Mouse (Mus musculus) liver, postnatal 0 days (tissue): ENCODE results near the gene H3f3b.

Experiments used
- CTCF ChIP-seq: sonication (generic); IDR thresholded peaks from 2 replicates; pipeline ENCODE4 v1.5.1; 2016; ENCODE audit warnings: antibody characterized with exemption, low read depth
- EP300 ChIP-seq: IDR thresholded peaks from 2 replicates; pipeline ENCODE4 v1.6.1; 2016; ENCODE audit warnings: antibody characterized with exemption, low read depth, mild to moderate bottlenecking

GRCm38 (mm10) chr11:116053510-116054229 lies 25.9 kb upstream of the H3f3b start:
- TF ChIP-seq CTCF = no peak
- TF ChIP-seq EP300 = peak; percentile 34; the same call in 1 of the 2 replicates
